Mouse (Mus musculus): ENCODE data around the gene Appl2.

DNA sequence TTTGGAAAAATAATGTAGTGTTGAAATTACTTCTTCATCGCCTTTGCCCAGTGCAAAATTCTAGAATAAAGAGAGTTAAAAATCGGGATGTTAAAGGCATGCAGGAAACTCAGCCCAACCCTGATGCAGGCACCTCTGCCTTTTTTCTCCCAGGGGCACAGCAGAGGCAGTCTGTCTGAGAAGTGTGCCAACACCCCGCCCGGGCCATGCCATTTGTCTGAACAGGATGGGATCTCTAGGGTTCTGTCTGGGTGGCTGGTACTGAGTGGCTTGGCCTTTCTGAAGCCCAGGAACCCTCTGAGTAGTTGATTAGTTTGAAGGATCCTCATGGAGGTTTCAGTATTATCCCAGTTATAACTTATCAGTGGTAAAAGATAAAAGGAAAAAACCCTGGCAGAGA lies 20.3 kb downstream of the Appl2 start:
- TF ChIP-seq CTCF (IDR thresholded peaks at IDR 0.05; ENCODE audit: low read depth) = no peak
- TF ChIP-seq EP300 (IDR thresholded peaks at IDR 0.05; ENCODE audit: low read depth) = no peak

Measured in heart, postnatal 0 days (tissue).